In genomic region chr4:138063372-138064265, GRCm38 (mm10) we compare ENCODE assay signal across 15 mouse cellular contexts.
DNase-seq lines count a peak whose midpoint lies in the region; ATAC-seq and TF ChIP-seq lines count a peak whose summit lies in the region.
"Had no signal": no experiment of that assay in that cellular context is flagged by ENCODE, and none has a peak within 500 bp of the region (broad histone marks: within the 10 kb centered on the region; RNA-seq: fewer than 3 reads in every experiment).

No protein-coding gene starts in this region.

- peak overlapping the region; percentile 62 for H3K27ac ChIP-seq in cerebellum, adult 2 months (ENCODE audit: insufficient read depth, low read length)
- peak overlapping the region; percentile 47; the same call in 1 of the 2 replicates for H3K27ac ChIP-seq in midbrain, embryonic 16.5 days (ENCODE audit: low read length)
- H3K27ac ChIP-seq in midbrain, embryonic 11.5 days (ENCODE audit: low read depth, low read length): no peak overlapping the region
- H3K27ac ChIP-seq: embryonic facial prominence, embryonic 13.5 days; hindbrain, embryonic 12.5 days; intestine, embryonic 15.5 days; kidney, postnatal 0 days had no signal

- H3K9ac ChIP-seq in midbrain, embryonic 16.5 days (ENCODE audit: low read depth, low read length): no peak overlapping the region
- H3K9ac ChIP-seq in midbrain, embryonic 11.5 days (ENCODE audit: low read length): no peak overlapping the region
- H3K9ac ChIP-seq: embryonic facial prominence, embryonic 13.5 days; hindbrain, embryonic 12.5 days; intestine, embryonic 15.5 days had no signal

- ATAC-seq in midbrain, embryonic 16.5 days: no peak
- ATAC-seq in midbrain, embryonic 11.5 days (ENCODE audit: low FRiP score): no peak
- ATAC-seq: intestine, embryonic 15.5 days; Patski had no signal

- no peaks in the 10 kb centered on the region for H3K27me3 ChIP-seq in cerebellum, adult 2 months (ENCODE audit: control insufficient read depth, insufficient read depth, low read length)
- H3K27me3 ChIP-seq in midbrain, embryonic 16.5 days (ENCODE audit: control insufficient read depth, insufficient read depth, low read depth, low read length): no peaks in the 10 kb centered on the region
- no peaks in the 10 kb centered on the region for H3K27me3 ChIP-seq in midbrain, embryonic 11.5 days (ENCODE audit: control insufficient read depth, insufficient read depth, low read length)
- H3K27me3 ChIP-seq: embryonic facial prominence, embryonic 13.5 days; hindbrain, embryonic 12.5 days; intestine, embryonic 15.5 days; Patski had no signal

- no peaks in the 10 kb centered on the region for H3K9me3 ChIP-seq in midbrain, embryonic 16.5 days (replicated peaks; ENCODE audit: control insufficient read depth, low read length, poor library complexity, severe bottlenecking)
- no peaks in the 10 kb centered on the region for H3K9me3 ChIP-seq in midbrain, embryonic 11.5 days (ENCODE audit: control insufficient read depth, low read length)
- H3K9me3 ChIP-seq: embryonic facial prominence, embryonic 13.5 days; hindbrain, embryonic 12.5 days; intestine, embryonic 15.5 days had no signal

- TF ChIP-seq CTCF in cerebellum, adult 2 months (IDR thresholded peaks at IDR 0.05; ENCODE audit: borderline replicate concordance, insufficient read depth, low read depth, low read length): no peak

- peak; percentile 56 to 73 for DNase-seq in cerebellum, adult 2 months
- no peak for DNase-seq in cerebellum, postnatal 4 days (ENCODE audit: low spot score in 2 of 2)
- DNase-seq in gastrocnemius, adult 8-10 months (ENCODE audit: low spot score in 2 of 2): peak; percentile 39
- no peak for DNase-seq in gastrocnemius, postnatal 14 days
- DNase-seq in midbrain, embryonic 11.5 days (ENCODE audit: low spot score, missing footprints): no peak
- peak; percentile 86 for DNase-seq in skeletal muscle tissue, adult 2 months (ENCODE audit: low read depth, low spot score)
- DNase-seq in kidney, adult 11 months: no peak
- DNase-seq: adrenal gland, postnatal 36 days; thymus, postnatal 25 days had no signal

- 28% methylated on average over 7 of the region's 7 CpGs for WGBS in cerebellum, adult 2 months
- 74% methylated on average over 7 of the region's 7 CpGs for WGBS in midbrain, embryonic 16.5 days
- WGBS in midbrain, embryonic 11.5 days: 92% methylated on average over 7 of the region's 7 CpGs

- TF ChIP-seq POLR2A in cerebellum, adult 2 months (IDR thresholded peaks at IDR 0.05; ENCODE audit: borderline replicate concordance, insufficient read depth, low read length): no peak

- H3K4me1 ChIP-seq in cerebellum, adult 2 months (ENCODE audit: control insufficient read depth, insufficient read depth, low read length): peaks cover 58% of the 10 kb centered on the region
- H3K4me1 ChIP-seq in midbrain, embryonic 16.5 days (ENCODE audit: control insufficient read depth, insufficient read depth, low read length): no peaks in the 10 kb centered on the region
- H3K4me1 ChIP-seq in midbrain, embryonic 11.5 days (ENCODE audit: control insufficient read depth, insufficient read depth, low read length): no peaks in the 10 kb centered on the region
- H3K4me1 ChIP-seq: hindbrain, embryonic 12.5 days; intestine, embryonic 15.5 days had no signal

- intact Hi-C loops in gastrocnemius, postnatal 14 days (cut with DNase I; ENCODE audit: low total_unique reads): no loop called here

- H3K4me2 ChIP-seq in midbrain, embryonic 16.5 days (ENCODE audit: low read length): no peak overlapping the region
- no peak overlapping the region for H3K4me2 ChIP-seq in midbrain, embryonic 11.5 days
- H3K4me2 ChIP-seq: embryonic facial prominence, embryonic 13.5 days; hindbrain, embryonic 12.5 days; intestine, embryonic 15.5 days had no signal

- no peak overlapping the region for H3K4me3 ChIP-seq in cerebellum, adult 2 months (replicated peaks; ENCODE audit: insufficient read depth, low read depth, low read length)
- H3K4me3 ChIP-seq in midbrain, embryonic 16.5 days (ENCODE audit: low read depth, low read length): no peak overlapping the region
- H3K4me3 ChIP-seq in midbrain, embryonic 11.5 days (ENCODE audit: low read depth, low read length): no peak overlapping the region
- H3K4me3 ChIP-seq: embryonic facial prominence, embryonic 13.5 days; hindbrain, embryonic 12.5 days; intestine, embryonic 15.5 days had no signal

- 0 out of 2 replicates have a peak, but pooled peaks cover 2% of the 10 kb centered on the region for H3K36me3 ChIP-seq in midbrain, embryonic 16.5 days (ENCODE audit: control insufficient read depth, insufficient read depth, low read length)
- 0 out of 2 replicates have a peak, but pooled peaks cover 2% of the 10 kb centered on the region for H3K36me3 ChIP-seq in midbrain, embryonic 11.5 days (ENCODE audit: control insufficient read depth, insufficient read depth, low read length)

Comparison
In these comparisons a context has a peak if more than half of its experiments do, and no peak if none do; other contexts are left out.
1. DNase-seq: peak in cerebellum, adult 2 months (2 of 2), gastrocnemius, adult 8-10 months (2 of 2) and skeletal muscle tissue, adult 2 months (single experiment); none in cerebellum, postnatal 4 days (0 of 2), gastrocnemius, postnatal 14 days (single experiment), midbrain, embryonic 11.5 days (single experiment) and kidney, adult 11 months (single experiment).